Mouse (Mus musculus): ENCODE measurements around the gene Ggt7.

GRCm38 (mm10) chr2:155443446-155443845 is 74.6 kb downstream of the Ggt7 start:
- TF ChIP-seq GATA2 (IDR thresholded peaks at IDR 0.05; ENCODE audit: borderline replicate concordance, low read depth, low read length) (no peak), CTCF (IDR thresholded peaks at IDR 0.05; ENCODE audit: low read depth, low read length) (no peak)

Measured in G1E (cell line).